Mouse (Mus musculus) kidney, embryonic 16.5 days (tissue): ENCODE measurements around the gene Dst. TPM values are rescaled to one million over a fixed set of nuclear protein-coding genes. Genes with fewer than 3 reads are reported as not detected.
A peak's percentile ranks its signal among the peaks of the same experiment; 100 is the strongest.
"Not testable (repeated sequence)": the region's sequence is repeated elsewhere in the genome, so short reads cannot be mapped to it uniquely, and the experiment has no call there.

ENCODE experiments used
- ATAC-seq: fragments of 200-750 bp; cut with Nextera tagmentation; 2 replicates; pipeline ENCODE4 v1.8.0; 2017; ENCODE audit warnings: moderate TSS enrichment; ENCODE audit not compliant: low FRiP score, low TSS enrichment
- H3K27ac ChIP-seq: fragments of 300-500 bp; sonication (generic); 2 replicates; pipeline ENCODE4 v1.5.1; 2014; ENCODE audit warnings: low read length
- H3K27me3 ChIP-seq: fragments of 300-500 bp; sonication (generic); 2 replicates; pipeline ENCODE4 v1.6.1; 2014; ENCODE audit warnings: low read length, control low read depth, mixed read lengths; ENCODE audit not compliant: insufficient read depth
- H3K36me3 ChIP-seq: fragments of 300-500 bp; sonication (generic); 2 replicates; pipeline ENCODE4 v1.6.1; 2014; ENCODE audit warnings: low read length, control low read depth, mixed read lengths; ENCODE audit not compliant: insufficient read depth
- H3K4me1 ChIP-seq: fragments of 300-500 bp; sonication (generic); 2 replicates; pipeline ENCODE4 v1.6.1; 2014; ENCODE audit warnings: low read length, control low read depth, mixed read lengths; ENCODE audit not compliant: insufficient read depth
- H3K4me2 ChIP-seq: fragments of 300-500 bp; sonication (generic); replicated peaks from 2 replicates; pipeline ENCODE4 v1.6.1; 2014; ENCODE audit warnings: low read depth, low read length
- H3K4me3 ChIP-seq: fragments of 300-500 bp; sonication (generic); 2 replicates; pipeline ENCODE4 v1.5.1; 2014; ENCODE audit warnings: mild to moderate bottlenecking, low read length
- H3K9ac ChIP-seq: fragments of 300-500 bp; sonication (generic); replicated peaks from 2 replicates; pipeline ENCODE4 v1.6.1; 2014; ENCODE audit warnings: low read length
- H3K9me3 ChIP-seq: fragments of 300-500 bp; sonication (generic); 2 replicates; pipeline ENCODE4 v1.6.1; 2016; ENCODE audit warnings: low read length, control low read depth
- WGBS: fragments of 180-500 bp; shearing (Covaris S2); extraction: QIAGEN DNeasy Blood & Tissue Kit; methylation state at CpG from one replicate; pipeline ENCODE4 v1.1.7; 2014; 5-methylcytosine and 5-hydroxymethylcytosine counted together
- polyA plus RNA-seq: library from polyadenylated mRNA; unstranded; fragments of >200 nt; fragmentation: Nextera tagmentation; extraction: Ambion mirVana; gene quantifications from 2 replicates; pipeline ENCODE4 v1.2.1, GENCODE M21; 2015

The Dst gene
- polyA plus RNA-seq, 1 experiment from 2014 or later = 23.4 TPM

- Histone ChIP-seq H3K27me3 (no peaks in the 10 kb centered on the region), H3K27ac (no peak overlapping the region), H3K36me3 (peaks cover 52% of the 10 kb centered on the region), H3K4me2 (no peak overlapping the region), H3K9ac (no peak overlapping the region), H3K4me3 (no peak overlapping the region), H3K4me1 (no peaks in the 10 kb centered on the region), H3K9me3 (no peaks in the 10 kb centered on the region)
- ATAC-seq = no peak
- WGBS = 81% methylated on average over 13 of the region's 13 CpGs
These were observed 392.4 kb downstream of the Dst start for GRCm38 (mm10) chr1:34300309-34300980.

- Histone ChIP-seq H3K27me3 (no peaks in the 10 kb centered on the region), H3K9me3 (no peaks in the 10 kb centered on the region), H3K9ac (no peak overlapping the region), H3K36me3 (peaks cover 52% of the 10 kb centered on the region), H3K4me3 (no peak overlapping the region), H3K27ac (no peak overlapping the region), H3K4me2 (no peak overlapping the region), H3K4me1 (no peaks in the 10 kb centered on the region)
- ATAC-seq = no peak
- WGBS = 85% methylated on average over 5 of the region's 5 CpGs
These were observed 396.2 kb downstream of the Dst start for GRCm38 (mm10) chr1:34304227-34304626.

GRCm38 (mm10) chr1:34306741-34307140, 398.7 kb downstream of the Dst start:
- H3K27me3 ChIP-seq = no peaks in the 10 kb centered on the region
- 89% methylated on average over 2 of the region's 2 CpGs for WGBS

GRCm38 (mm10) chr1:34307191-34307590, 399.2 kb downstream of the Dst start:
- no peaks in the 10 kb centered on the region for H3K9me3 ChIP-seq
- no peak overlapping the region for H3K4me3 ChIP-seq
- no peak overlapping the region for H3K27ac ChIP-seq
- no peaks in the 10 kb centered on the region for H3K4me1 ChIP-seq
- no peak for ATAC-seq
- H3K36me3 ChIP-seq = peaks cover 41% of the 10 kb centered on the region
- WGBS = 88% methylated on average over 15 of the region's 15 CpGs
- H3K27me3 ChIP-seq = no peaks in the 10 kb centered on the region
- H3K4me2 ChIP-seq = no peak overlapping the region
- H3K9ac ChIP-seq = no peak overlapping the region

More at GRCm38 (mm10) chr1:34306741-34307140, 398.7 kb downstream of the Dst start:
- Histone ChIP-seq H3K36me3 (peaks cover 44% of the 10 kb centered on the region), H3K9me3 (no peaks in the 10 kb centered on the region), H3K4me3 (no peak overlapping the region), H3K27ac (no peak overlapping the region), H3K4me2 (no peak overlapping the region), H3K9ac (no peak overlapping the region), H3K4me1 (no peaks in the 10 kb centered on the region)
- ATAC-seq = no peak

GRCm38 (mm10) chr1:34308841-34309240, 400.8 kb downstream of the Dst start:
- ATAC-seq, H3K27ac ChIP-seq, H3K4me1 ChIP-seq, H3K4me3 ChIP-seq, H3K9ac ChIP-seq, H3K27me3 ChIP-seq, H3K9me3 ChIP-seq, H3K4me2 ChIP-seq: not testable (repeated sequence)
- H3K36me3 ChIP-seq = peaks cover 27% of the 10 kb centered on the region
- 95% methylated on average over 3 of the region's 3 CpGs for WGBS

- Histone ChIP-seq H3K4me2 (no peak overlapping the region), H3K27ac (no peak overlapping the region), H3K4me1 (0 out of 2 replicates have a peak, but pooled peaks cover 4% of the 10 kb centered on the region), H3K9me3 (no peaks in the 10 kb centered on the region), H3K4me3 (no peak overlapping the region), H3K9ac (no peak overlapping the region), H3K36me3 (peaks cover 27% of the 10 kb centered on the region), H3K27me3 (no peaks in the 10 kb centered on the region)
- ATAC-seq = no peak
- WGBS = 94% methylated on average over 12 of the region's 12 CpGs
These were observed 401.4 kb downstream of the Dst start for GRCm38 (mm10) chr1:34309396-34309795.

GRCm38 (mm10) chr1:34310532-34311250, 402.7 kb downstream of the Dst start:
- Histone ChIP-seq H3K27me3 (no peaks in the 10 kb centered on the region), H3K4me3 (no peak overlapping the region), H3K9ac (no peak overlapping the region), H3K9me3 (no peaks in the 10 kb centered on the region), H3K4me1 (0 out of 2 replicates have a peak, but pooled peaks cover 4% of the 10 kb centered on the region), H3K36me3 (peaks cover 22% of the 10 kb centered on the region), H3K27ac (peak overlapping the region; percentile 7; the same call in 1 of the 2 replicates), H3K4me2 (no peak overlapping the region)
- ATAC-seq = no peak
- WGBS = 76% methylated on average over 8 of the region's 8 CpGs

- WGBS = 88% methylated on average over 4 of the region's 4 CpGs
- Histone ChIP-seq H3K9ac (no peak overlapping the region), H3K9me3 (no peaks in the 10 kb centered on the region), H3K4me1 (0 out of 2 replicates have a peak, but pooled peaks cover 4% of the 10 kb centered on the region), H3K4me2 (no peak overlapping the region), H3K27me3 (no peaks in the 10 kb centered on the region), H3K27ac (no peak overlapping the region), H3K36me3 (peaks cover 10% of the 10 kb centered on the region), H3K4me3 (no peak overlapping the region)
- ATAC-seq = no peak
These were observed 404.8 kb downstream of the Dst start for GRCm38 (mm10) chr1:34312806-34313205.

- no peak overlapping the region for H3K4me2 ChIP-seq
- ATAC-seq = no peak
- H3K27me3 ChIP-seq = no peaks in the 10 kb centered on the region
- H3K4me1 ChIP-seq = 0 out of 2 replicates have a peak, but pooled peaks cover 4% of the 10 kb centered on the region
- no peak overlapping the region for H3K4me3 ChIP-seq
- no peaks in the 10 kb centered on the region for H3K9me3 ChIP-seq
- no peak overlapping the region for H3K27ac ChIP-seq
- no peaks in the 10 kb centered on the region for H3K36me3 ChIP-seq
- 30% methylated on average over 5 of the region's 5 CpGs for WGBS
- H3K9ac ChIP-seq = no peak overlapping the region
These were observed 407.4 kb downstream of the Dst start for GRCm38 (mm10) chr1:34315381-34315780.

- no peak for ATAC-seq
- 85% methylated on average over 7 of the region's 7 CpGs for WGBS
- no peak overlapping the region for H3K4me2 ChIP-seq
These were observed 416.2 kb downstream of the Dst start for GRCm38 (mm10) chr1:34324255-34324654.

More at GRCm38 (mm10) chr1:34324255-34324654, 416.2 kb downstream of the Dst start:
- Histone ChIP-seq H3K4me3 (no peak overlapping the region), H3K9me3 (no peaks in the 10 kb centered on the region), H3K27ac (no peak overlapping the region), H3K27me3 (no peaks in the 10 kb centered on the region), H3K36me3 (no peaks in the 10 kb centered on the region), H3K9ac (no peak overlapping the region), H3K4me1 (no peaks in the 10 kb centered on the region)
